Mouse (Mus musculus): ENCODE data around the gene Wdr11.

The Wdr11 gene

GRCm38 (mm10) chr7:129653791-129654271 lies 62.2 kb downstream of the Wdr11 start:
- DNase-seq: peak; percentile 93 to 94

- no peak for DNase-seq
These were observed 63.3 kb downstream of the Wdr11 start for GRCm38 (mm10) chr7:129654923-129655322.

- no peak for DNase-seq
These were observed 64.1 kb downstream of the Wdr11 start for GRCm38 (mm10) chr7:129655604-129656226.

GRCm38 (mm10) chr7:129657867-129658266 lies 66.2 kb downstream of the Wdr11 start:
- DNase-seq: no peak

- DNase-seq: no peak
These were observed 68.1 kb downstream of the Wdr11 start for GRCm38 (mm10) chr7:129659755-129660154.

- no peak for DNase-seq
These were observed 68.9 kb downstream of the Wdr11 start for GRCm38 (mm10) chr7:129660546-129660945.

- DNase-seq: no peak
These were observed 70.6 kb downstream of the Wdr11 start for GRCm38 (mm10) chr7:129662051-129662789.

- no peak for DNase-seq
These were observed 72.3 kb downstream of the Wdr11 start for GRCm38 (mm10) chr7:129663781-129664505.

- DNase-seq: no peak
These were observed 73.7 kb downstream of the Wdr11 start for GRCm38 (mm10) chr7:129665411-129665810.

GRCm38 (mm10) chr7:129665921-129666320 lies 74.3 kb downstream of the Wdr11 start:
- peak; percentile 55 to 74 for DNase-seq

- no peak for DNase-seq
These were observed 74.9 kb downstream of the Wdr11 start for GRCm38 (mm10) chr7:129666526-129666925.

- no peak for DNase-seq
These were observed 78.6 kb downstream of the Wdr11 start for GRCm38 (mm10) chr7:129670280-129670679.

- DNase-seq: no peak
These were observed 80.3 kb downstream of the Wdr11 start for GRCm38 (mm10) chr7:129671675-129672651.

GRCm38 (mm10) chr7:129673776-129674175 lies 82.1 kb downstream of the Wdr11 start:
- DNase-seq: no peak

- DNase-seq: peak; percentile 29 to 38
These were observed 82.9 kb downstream of the Wdr11 start for GRCm38 (mm10) chr7:129674558-129674957.

GRCm38 (mm10) chr7:129675852-129676251 lies 84.2 kb downstream of the Wdr11 start:
- no peak for DNase-seq

- no peak for DNase-seq
These were observed 85.5 kb downstream of the Wdr11 start for GRCm38 (mm10) chr7:129677141-129677540.

GRCm38 (mm10) chr7:129678431-129678830 lies 86.8 kb downstream of the Wdr11 start:
- no peak for DNase-seq

GRCm38 (mm10) chr7:129678972-129679371 lies 87.3 kb downstream of the Wdr11 start:
- no peak for DNase-seq

- DNase-seq: peak; percentile 45 to 55
These were observed 89.0 kb downstream of the Wdr11 start for GRCm38 (mm10) chr7:129680534-129681210.

GRCm38 (mm10) chr7:129682525-129682924 lies 90.9 kb downstream of the Wdr11 start:
- DNase-seq: no peak

GRCm38 (mm10) chr7:129685326-129685725 lies 93.7 kb downstream of the Wdr11 start:
- no peak for DNase-seq
